Mouse (Mus musculus) granulocyte monocyte progenitor cell, adult 5-6 weeks (primary cell): ENCODE data around the gene Lypd6b. TPM values are rescaled to one million over a fixed set of nuclear protein-coding genes. Genes with fewer than 3 reads are reported as not detected.

Experiments used
- ATAC-seq: replicated peaks from 2 replicates; pipeline ENCODE4 v1.8.0; 2016; ENCODE audit warnings: mild to moderate bottlenecking, moderate TSS enrichment, inconsistent platforms; ENCODE audit not compliant: poor library complexity, severe bottlenecking
- total RNA-seq, 2 experiments: library from RNA; stranded (forward) in 1 of 2; stranded (reverse) in 1 of 2; fragments of 200-712, 200-1000 nt in 1 of 2; fragments of >200 nt in 1 of 2; fragmentation: Nextera tagmentation in 1 of 2; gene quantifications; 2 replicates each; pipeline ENCODE4 v1.2.3; 2014 to 2017

The Lypd6b gene
- total RNA-seq, 2 experiments from 2014 or later = 0.10 TPM; not detected in 1

DNA sequence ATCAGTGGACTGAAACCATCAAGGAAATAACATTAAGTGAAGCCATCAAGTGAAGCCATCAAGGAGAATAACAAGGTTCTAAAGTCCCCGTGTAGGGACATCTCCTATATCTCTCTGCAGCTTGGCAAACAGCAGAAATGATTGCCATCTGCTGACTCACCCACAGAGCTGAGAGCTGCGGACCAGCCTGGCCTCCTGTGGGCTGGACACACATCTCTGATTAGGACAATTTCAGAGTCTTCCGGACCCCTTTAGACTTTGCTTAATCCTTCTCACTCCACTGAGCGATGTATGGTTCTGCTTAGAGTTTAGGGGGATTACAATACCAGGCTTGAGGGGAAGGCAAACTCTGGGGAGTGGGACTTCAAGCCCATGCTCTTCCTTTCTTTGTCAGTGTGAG lies 135.3 kb downstream of the Lypd6b start:
- no peak for ATAC-seq

DNA sequence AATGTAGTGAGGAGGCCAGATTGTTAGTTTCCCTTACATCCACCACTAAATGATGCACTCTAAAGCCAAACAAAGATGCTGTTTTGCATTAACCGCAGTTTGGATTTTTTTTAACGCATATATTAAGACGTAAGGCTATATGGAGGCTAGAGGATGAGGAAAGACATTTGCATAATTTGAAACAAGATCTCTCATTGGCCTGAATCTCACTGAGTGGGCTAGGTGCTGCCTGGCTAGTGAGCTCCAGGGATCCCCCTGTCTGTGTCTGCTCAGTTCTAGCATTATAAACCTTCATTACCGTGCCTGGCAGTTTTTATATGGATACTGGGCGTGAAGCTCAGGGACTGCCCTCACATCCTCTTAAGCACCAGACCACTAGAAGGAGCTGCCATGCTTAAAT lies 138.7 kb downstream of the Lypd6b start:
- no peak for ATAC-seq

DNA sequence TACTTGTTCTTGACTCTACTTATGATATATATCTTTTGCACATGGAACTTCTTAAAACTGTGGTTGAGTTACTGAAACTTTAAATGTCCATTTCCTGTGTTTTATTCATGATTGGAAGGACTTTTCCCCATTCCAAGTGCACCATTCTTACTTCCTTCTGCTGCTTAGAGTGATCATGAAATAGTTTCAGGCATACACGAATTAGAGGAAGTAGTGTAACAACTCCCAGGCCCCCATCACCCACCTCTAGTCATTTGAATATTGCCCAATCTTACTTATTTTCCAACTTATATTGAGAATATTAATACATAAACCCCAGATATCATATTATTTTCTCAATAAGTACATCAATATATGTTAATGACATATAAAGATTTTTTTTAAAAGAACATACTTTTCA lies 139.9 kb downstream of the Lypd6b start:
- peak; percentile 96 for ATAC-seq

DNA sequence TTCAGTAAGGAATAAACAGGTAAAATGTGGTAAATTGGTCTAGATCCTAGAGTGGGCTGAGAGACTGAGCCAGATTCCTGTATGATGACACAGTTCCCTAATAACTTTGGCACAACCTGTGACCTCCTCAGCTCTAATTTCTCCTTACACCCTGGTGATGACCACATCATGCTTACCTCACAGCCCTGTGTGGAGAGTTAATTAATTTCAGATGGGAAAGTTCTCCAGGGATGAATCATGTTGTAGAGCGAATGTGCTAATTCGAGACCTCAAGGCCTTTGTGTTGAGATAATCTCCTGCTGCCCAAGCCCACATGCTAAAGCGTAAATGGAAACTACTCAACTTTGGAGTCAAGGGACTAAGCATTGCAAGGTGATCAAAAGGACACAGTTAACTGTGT lies 142.4 kb downstream of the Lypd6b start:
- ATAC-seq = no peak

DNA sequence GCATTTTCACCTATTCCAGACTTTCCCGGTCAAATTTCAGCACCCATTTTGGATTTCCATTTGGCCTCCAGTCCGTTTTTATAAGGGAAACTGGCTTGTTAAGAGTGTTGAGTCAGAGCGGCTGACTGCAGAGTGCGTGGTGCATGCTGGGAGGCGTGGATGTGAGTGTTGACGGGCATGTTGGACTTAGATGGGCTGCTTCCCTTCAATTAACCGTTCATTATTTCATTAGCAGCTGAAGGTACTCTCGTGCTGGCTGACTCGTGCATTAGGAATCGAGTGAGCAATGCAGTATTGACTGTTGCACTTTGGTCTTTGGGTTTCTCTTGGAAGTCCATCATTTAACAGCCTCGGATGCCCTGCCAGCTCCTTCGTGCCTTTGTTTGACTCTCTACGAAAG lies 150.1 kb downstream of the Lypd6b start:
- no peak for ATAC-seq

DNA sequence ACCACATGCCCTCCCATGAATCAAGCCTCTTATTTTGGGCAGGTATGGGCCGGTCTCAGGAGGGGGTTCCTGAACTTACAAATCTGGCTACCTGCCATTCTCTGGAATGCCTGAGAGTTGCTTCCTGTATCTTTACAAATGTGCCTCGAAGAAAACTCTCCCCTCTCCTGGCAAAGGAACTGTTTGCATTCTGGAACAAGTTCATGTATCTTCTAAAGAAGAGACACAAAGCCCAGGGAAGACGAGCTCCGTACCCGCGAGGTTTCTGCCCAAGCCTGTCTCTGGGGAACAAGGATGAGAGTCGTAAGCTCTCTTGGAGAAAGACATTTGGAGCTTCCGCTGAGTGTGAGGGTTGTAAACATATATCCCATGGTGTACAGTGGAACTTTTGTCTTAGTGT lies 150.8 kb downstream of the Lypd6b start:
- ATAC-seq = no peak

DNA sequence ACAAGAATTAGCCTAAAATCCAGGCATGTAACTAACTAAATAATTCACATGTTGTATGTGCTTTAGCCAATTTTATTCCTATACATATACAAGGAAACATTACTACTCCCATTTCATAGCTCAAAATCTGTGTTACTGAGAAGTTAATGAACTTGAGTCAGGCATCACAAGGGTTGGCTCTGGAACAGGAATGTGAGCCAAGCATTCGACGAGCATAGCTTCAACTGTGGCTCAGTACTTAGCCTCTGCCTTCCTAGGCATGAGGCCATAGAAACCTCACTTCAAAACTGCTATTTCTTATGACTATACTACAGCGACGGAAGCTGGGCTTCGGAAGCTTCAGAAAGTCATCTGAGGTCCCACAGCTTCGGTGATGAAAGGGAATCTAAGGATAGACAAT lies 152.9 kb downstream of the Lypd6b start:
- ATAC-seq = no peak

DNA sequence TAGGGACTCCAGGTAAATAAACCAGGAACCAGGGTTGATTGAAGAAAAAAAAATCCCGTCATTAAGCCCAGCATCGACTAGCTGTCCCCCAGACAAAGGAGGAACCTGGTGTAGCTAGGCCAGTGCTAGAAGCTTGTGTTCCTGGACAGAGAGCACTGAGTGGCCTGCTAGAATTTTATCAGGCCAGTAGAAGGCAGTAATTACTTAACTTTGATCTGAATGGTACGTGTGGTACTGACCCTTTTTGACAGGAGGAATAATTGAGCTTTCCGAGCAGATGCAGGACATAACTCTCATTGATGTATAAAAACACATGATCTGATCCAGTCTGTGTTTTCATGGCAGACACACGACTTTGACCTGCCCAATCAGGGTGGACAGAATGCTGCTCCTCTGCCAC lies 154.6 kb downstream of the Lypd6b start:
- ATAC-seq = no peak

DNA sequence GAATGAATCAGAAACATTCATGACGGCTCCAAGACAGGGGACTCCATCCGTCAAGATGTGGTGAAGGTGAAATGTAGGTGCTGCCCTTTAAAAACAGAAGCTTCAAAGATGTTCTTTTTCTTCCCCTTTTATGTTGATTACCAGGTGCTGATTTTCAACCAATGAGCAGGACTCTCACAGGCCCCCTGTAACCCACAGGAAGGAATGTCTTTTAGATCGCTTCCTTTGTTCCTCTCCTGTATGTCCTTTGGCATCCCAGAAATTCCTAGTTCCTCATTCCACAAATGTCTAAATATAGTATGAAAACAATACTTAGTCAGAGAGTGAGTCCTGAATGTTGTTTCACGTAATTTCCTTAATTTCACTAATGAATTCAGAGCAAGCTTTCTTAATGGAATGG lies 164.2 kb downstream of the Lypd6b start:
- peak; percentile 37; the same call in 1 of the 2 replicates for ATAC-seq

DNA sequence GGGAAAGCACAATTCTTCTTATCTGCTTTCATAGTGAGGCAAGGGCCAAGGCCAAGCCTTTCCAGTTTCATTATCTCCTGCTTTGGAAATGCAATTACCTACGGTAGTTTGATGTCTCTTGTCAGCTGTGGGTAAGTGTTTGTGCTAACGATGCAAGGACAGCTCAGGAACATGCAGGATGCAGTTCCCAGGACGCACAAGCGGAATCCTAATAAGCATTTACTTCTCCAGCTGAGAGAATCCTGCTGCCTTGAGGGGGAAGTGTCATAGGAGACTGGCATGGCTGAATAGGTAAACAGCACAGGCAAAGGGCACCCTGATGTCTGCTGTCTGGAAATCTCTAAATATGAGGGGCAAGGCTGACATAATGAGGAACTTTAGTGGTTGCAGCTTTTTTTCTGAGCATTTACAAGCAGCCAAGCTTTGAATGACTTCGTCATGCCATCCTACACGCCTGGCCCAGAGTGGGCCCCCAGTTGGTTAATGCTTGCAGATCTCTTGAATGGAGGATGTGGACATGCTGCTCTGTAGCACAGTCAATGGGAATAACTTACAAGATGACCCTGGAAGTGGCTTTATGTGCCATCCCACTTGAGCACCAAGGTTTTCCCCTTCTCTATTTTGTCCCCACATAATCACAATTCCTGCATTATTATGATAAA lies 165.3 kb downstream of the Lypd6b start:
- no peak for ATAC-seq

DNA sequence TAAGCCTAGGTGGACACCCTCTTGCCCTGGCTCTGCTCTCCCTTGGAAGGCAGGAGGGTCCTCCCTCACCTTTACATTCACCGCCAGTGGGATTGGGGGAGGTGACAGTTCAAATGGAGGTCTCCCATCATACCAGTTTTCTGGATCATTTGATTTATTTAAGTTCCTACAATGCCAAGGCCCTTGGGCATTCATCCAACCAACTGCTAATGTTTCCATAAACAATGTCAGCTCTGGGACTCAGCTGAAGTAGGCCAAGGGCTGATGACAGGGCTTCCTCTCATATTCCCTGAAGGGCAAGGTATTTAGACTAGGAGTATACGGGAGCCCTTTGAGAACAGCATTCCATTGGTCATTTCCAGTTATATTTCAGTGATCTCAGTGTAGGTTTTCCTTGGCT lies 170.0 kb downstream of the Lypd6b start:
- no peak for ATAC-seq

DNA sequence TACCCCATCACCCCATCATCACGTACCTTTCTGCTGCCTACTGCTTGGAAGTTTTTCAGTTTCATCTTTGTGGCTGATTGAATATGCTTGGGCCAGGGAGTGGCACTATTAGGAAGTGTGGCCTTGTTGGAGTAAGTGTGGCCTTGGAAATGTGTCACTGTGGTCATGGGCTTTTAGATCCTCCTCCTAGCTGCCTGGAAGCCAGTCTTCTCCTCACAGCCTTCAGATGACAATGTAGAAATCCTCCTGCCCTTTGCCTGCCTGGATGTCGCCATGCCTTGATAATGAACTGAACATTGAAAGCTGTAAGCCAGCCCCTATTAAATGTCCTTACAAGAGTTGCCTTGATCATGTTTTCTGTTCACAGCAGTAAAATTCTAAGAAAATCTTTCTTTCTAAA lies 174.5 kb downstream of the Lypd6b start:
- no peak for ATAC-seq

DNA sequence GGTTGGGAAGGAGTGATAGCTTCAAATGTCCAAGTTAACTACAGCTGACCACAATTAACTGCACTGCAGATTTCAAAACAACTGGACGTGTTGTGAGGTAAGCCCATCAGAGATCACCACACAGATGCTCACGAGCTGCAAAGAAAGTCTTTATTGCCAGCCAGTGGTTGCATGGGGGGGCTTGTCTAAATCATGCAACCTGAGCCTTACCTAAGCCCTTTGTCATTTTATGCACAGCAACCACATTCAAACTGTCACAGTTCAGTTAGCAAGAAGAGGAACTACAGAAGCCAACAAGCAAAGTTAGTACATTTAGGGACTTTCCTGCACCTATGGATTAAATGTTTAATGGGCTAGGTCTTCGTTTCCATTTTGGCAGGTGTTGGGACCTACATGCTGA lies 177.4 kb downstream of the Lypd6b start:
- ATAC-seq = peak; percentile 83

DNA sequence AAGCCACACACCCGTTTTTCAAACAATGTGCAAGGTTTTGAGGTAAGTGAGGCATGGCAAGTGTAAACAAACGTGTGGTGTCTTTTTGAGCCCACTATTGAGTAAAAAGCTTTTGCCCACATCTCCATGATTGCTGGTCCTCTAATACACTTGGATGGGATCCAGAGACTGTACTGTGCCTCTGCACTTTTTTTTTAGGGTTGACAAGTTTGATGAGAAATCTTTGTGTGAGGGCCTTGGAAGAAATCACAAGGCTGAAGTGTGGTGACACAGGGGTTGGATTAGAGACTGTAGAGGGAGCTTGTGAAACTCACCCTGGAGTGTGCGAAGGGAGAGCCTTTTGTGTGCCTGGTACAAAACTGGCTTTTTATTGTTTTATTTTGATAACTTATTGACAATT lies 180.3 kb downstream of the Lypd6b start:
- no peak for ATAC-seq

DNA sequence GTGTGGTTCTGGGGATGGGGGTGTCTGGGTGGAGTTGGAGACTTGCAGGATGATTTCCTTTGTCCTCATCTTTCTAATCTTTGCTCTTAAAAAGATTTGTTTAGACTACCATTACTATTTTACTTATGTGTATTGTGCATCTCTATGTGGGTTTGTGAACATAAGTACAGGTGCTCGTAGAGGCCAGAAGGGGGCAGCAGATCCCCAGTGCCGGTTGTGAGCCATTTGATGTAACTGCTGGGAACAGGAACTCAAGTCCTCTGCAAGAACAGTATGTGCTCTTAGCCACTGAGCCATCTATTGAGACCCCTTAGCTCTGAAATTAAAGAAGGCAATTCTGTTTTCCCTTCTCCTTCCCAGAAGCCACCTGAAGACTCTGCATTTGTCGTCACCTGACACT lies 183.5 kb downstream of the Lypd6b start:
- no peak for ATAC-seq

DNA sequence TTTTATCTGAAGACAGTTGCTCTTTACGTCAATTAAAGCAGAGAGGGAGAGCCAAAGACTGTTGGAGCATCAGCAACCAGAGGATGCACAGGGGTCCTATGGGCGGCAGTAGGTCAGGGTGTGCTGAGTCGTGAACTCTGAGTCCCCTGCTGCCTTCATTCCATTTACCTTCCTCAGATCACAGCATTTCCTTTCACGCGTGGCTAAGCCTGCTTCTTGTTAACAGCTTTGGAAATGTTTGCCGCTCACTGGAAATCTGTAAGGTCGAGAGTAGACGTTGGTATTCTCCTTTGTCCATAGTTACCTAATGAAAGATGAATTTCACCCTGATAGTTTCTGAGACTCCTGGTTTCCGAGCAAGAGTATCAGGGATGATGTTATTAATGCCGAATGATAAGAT lies 191.1 kb downstream of the Lypd6b start:
- ATAC-seq = no peak

DNA sequence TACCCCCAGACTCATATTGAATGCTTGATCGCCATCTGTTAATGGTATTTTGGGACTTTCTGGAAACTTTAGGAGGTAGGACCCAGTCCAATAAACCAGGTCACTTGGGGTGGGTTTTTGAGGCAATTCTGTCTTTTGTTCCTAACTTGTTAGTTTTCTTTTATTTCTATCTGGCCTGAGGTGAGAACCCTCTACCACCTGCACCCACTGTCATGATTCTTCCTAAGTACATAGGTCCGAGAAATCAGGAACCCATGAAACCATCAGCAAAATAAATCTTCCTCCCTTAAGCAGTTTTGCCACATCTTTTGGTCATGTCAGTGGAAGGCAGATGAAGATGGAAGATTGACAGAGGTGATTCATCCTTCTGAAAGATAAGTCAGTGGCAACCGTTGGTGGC lies 192.5 kb downstream of the Lypd6b start:
- no peak for ATAC-seq

DNA sequence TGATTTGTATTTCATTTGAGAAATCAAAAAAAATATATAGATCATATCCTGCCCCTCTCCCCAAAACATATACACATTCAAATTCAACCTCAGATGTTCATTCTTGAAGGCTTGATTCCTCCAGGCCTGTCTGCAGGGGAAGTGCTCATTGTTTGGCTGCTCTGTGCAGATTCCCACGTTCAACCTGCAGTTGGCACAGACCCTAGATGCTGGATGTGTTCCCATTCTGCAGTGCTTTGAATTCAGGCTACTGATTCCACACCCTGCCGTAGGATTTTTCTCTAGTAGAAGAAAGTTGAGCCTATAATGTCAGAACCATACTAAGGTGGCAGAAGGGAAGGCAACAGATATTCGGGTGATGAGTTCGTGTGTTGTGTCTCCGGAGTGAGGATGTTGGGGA lies 195.5 kb downstream of the Lypd6b start:
- ATAC-seq = no peak

DNA sequence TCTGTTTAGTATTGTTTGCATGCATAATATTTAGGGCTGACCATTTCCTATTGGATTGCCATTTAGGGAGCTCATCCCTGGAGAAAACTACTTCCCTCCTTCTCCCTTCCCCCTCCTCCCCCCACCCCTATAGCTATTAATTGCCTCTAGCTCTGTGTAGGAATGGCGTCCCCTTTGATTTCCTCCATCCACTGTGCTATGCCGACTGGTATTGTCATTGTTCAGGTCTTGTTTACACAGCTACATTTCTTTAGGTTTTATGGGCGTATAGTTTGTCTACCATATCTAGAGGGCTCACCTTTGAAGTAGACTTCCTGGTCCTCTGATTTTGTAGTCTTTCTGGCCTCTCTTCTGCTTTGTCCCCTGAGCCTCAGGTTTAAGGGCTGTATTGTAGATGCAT lies 197.3 kb downstream of the Lypd6b start:
- ATAC-seq = no peak

DNA sequence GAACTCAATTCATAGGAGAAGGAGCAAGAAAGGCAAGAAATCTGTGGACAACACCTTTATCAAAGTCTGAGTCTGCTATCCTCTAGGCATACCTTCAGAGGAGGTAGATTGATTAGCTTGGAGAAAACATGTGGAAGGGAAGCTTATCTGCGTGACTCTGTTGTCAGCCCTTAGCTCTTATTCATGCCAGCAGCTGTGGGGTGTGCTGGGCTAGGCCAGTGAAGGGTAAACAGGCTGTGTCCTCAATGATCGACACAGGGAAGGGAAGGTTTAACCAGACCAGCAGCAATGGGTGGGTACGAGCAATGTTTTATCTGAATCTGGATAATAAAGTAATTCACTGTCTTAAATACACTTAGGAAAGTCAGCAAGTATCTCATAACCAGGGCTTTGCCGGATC lies 208.4 kb downstream of the Lypd6b start:
- ATAC-seq = no peak

DNA sequence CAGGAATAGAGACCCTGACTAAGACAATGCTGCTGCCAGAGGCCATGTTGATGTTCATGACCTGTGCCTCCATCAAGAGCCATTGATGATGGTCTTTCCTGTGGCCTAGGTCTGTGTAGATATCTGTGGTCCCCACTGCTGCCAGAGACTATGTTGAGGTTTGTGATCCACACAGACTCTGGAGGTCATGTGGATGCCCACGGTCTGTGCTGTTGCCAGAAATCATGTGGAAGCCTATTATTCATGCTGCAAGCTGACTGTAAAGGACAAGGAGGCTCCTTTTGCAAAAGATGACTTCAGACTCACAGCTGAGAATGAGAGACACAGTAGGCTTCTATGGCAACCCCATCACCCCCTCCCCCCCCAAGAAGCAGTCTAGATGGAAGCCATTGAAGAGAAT lies 209.7 kb downstream of the Lypd6b start:
- ATAC-seq = no peak
